Mouse (Mus musculus): ENCODE results near the gene Cysrt1.

GRCm38 (mm10) chr2:25230581-25230980 lies 11.7 kb downstream of the Cysrt1 start:
- TF ChIP-seq CTCF (IDR thresholded peaks at IDR 0.05; ENCODE audit: control insufficient read depth, insufficient read depth, insufficient read length) (no peak), MYOG (IDR thresholded peaks at IDR 0.05; ENCODE audit: control insufficient read depth, extremely low read depth, insufficient read length) (no peak)
